Mouse (Mus musculus) lung, adult 18-20 months (tissue): ENCODE data around the gene Akap10.
"Not testable (repeated sequence)": the region's sequence is repeated elsewhere in the genome, so short reads cannot be mapped to it uniquely, and the experiment has no call there.

Experiments used
- DNase-seq, 2 experiments: peaks; one replicate each; pipeline ENCODE4 v3.0.0; 2022; ENCODE audit warnings: mixed read lengths in 2 of 2

Gene Akap10

GRCm38 (mm10) chr11:61930640-61931586 is 861 bp upstream of the Akap10 start:
- DNase-seq = peak; percentile 9 to 15

GRCm38 (mm10) chr11:61929323-61930097 is 542 bp downstream of the Akap10 start:
- no peak for DNase-seq

DNA sequence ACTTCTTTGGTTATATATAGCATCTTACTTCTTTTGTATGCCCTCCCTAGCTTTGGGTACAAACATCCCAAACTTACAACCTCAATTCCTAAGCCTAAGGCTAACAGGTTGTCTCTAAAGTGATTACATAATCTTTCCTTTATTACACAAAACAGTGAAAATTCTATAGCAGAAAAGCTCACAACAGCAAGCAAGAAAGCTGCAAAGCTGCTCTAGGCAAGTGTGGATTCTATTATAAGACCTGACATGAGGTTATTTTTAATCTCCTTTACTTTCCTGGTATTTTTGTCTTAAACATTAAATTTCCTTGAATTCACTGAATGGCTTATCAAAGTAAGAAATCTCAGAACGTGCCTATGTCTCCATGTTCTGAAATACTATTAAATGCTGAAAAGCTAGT is 6.7 kb downstream of the Akap10 start:
- DNase-seq = no peak

DNA sequence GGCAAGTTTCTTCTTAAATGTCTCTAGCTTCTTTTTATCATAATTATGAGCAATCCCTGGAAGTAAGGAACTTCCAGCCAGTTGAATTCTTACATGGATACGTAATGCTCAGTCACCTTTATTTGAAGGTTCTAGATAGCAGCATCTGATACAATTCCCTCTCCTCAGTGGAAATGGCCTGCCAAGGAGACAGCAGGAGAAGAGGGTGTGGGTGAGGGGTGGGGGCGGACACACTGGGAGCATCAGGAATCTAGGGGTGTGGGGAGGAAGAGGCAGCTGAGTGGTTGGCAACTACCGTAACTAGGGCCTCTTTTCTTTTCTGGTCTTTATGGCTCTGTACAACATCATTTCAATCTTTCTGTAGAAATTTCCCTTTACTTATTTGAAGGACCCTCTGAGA is 10.3 kb downstream of the Akap10 start:
- no peak for DNase-seq

DNA sequence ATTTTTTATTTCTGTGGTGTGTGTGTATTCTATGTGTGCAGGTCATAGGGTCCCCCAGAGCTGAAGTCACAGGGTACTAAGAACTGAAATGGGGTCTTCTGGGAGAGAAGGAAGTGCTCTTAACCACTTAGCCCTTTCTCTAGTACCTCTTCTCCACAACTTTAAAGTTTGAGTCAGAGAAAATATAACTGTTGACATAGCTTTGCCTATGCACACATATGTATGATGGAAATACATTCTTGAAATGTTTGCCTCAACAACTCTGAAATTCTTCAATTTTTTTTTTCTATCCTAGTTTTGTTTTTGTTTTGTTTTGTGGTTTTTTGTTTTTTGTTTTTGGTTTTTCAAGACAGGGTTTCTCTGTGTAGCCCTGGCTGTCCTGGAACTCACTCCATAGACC is 21.7 kb downstream of the Akap10 start:
- no peak for DNase-seq

DNA sequence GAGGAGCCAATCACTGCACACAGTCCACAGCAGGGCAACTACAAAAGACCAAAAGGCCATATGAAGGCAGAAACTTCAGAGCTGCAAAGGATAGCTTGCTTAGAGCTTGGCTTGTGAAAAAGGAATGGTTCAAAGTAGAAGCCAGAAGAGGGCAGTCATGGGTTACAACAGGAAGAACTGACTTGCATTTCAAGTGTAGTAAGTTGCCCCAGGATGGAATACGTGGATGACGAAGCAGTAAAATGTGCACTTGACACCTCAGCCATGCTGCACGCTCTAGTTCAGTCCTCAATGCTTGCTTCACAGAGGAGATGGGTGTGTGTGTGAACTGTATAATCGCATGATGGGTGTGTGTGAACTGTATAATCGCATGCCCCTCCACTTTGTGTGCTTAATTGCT is 47.9 kb downstream of the Akap10 start:
- peak in 1 of 2 experiments; percentile 30 for DNase-seq

- DNase-seq = no peak
Observed at GRCm38 (mm10) chr11:61879921-61880320, 50.1 kb downstream of the Akap10 start.

GRCm38 (mm10) chr11:61871881-61872280 is 58.2 kb downstream of the Akap10 start:
- DNase-seq = no peak

- no peak for DNase-seq
Observed at GRCm38 (mm10) chr11:61866856-61867255, 63.2 kb downstream of the Akap10 start.

GRCm38 (mm10) chr11:61861781-61862547 is 68.1 kb downstream of the Akap10 start:
- DNase-seq = peak in 1 of 2 experiments; percentile 6

DNA sequence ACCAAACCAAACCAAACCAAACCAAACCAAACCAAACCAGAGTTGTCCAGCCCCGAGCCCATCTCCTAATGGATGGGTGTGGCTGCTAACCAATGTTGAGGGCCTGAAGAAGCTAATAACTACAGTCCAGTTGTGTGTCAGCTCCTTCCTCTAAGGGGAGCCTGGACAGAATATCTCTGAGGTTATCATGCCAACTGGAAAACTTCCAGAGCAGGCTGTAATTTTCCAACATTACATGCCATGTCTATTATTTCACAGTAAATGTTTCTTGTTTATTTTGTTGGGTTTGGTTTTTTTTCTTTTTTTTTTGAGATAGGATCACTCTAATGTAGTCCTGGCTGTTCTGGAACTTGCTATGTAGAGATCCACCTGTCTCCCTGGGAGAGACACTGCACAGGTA is 70.7 kb downstream of the Akap10 start:
- DNase-seq = no peak

DNA sequence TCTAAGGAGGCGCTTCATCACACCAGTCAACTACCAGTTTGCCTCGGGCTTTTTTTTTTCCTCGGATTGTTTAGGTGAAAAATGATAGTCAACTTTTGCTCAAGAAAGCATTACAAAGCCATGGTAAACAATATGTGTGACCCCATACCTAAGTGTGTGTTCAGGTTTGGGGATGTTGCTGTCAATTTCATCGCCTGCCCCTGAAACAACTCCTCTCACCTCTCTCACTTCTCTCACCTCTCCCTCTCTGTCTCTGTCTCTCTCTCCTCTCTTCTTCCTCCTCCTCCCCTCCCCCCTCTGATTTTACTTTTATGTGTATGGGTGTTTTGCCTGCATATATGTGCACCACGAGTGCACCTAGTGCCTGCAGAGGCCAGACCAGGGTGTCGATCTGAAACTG is 74.5 kb downstream of the Akap10 start:
- no peak for DNase-seq

DNA sequence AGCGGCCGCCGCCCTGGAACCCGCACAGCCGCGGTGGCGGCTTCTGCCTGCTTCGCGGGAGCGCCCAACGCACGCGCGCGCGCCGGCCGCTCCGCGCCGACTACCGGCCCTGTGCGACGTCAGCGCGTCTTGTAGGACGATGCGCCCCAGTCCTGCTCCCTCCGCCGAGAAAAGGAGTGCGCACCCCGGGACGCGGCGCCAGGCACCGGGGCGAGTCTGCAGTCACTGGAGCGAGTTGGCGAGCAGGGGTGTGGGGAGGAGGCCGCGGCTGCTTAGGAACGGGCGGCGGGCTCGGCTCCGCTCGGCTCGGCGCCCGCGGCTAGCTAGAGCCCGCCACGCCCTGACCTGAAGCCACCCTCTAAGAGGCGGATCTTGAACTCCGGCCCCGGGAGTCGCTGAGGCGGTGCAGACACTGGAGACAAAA is 75.1 kb downstream of the Akap10 start, which contains the start of gene Ulk2:
Ulk2 (minus strand) TSS at position 86 of the 424 bp plus-strand sequence.
- peak; percentile 87 to 90 for DNase-seq

GRCm38 (mm10) chr11:61854211-61854987 is 75.7 kb downstream of the Akap10 start:
- DNase-seq = peak; percentile 87 to 88

DNA sequence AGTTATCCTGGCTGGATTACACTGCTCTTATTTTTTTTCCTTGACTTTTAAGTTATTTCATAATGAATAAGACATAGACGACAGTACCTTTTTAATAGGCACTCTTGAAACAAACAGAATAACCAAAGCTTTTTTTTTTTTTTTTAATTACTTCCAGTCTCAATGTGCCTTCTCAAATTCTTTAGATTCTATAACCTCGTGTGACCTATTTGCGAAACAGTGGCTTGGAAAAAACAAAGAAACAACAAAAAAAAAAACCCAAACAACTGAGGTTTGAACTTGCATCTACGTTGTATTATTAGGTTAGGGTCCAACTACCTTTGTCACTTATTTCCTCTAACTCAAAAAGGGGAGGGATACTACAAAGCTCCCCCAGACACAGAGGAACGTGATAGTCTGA is 76.4 kb downstream of the Akap10 start:
- DNase-seq = no peak

DNA sequence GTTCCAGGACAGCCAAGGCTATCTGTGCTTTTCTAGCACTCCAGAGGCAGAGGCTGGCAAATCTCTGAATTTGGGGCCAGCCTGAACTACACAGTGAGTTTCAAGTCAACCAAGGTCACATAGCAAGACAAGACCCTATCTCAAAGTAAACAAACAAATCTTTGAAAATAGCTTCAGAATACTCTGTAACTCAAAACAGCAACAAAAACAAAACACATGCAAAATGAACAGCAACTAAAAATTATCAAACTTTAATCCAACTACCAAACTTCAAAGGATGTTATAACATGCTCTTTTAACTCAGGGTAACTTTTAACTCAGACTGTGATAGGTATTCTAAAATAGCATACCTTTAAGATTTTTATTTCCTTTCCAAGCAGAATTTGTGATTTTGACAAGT is 77.1 kb downstream of the Akap10 start:
- no peak for DNase-seq

GRCm38 (mm10) chr11:61851195-61851594 is 78.9 kb downstream of the Akap10 start:
- DNase-seq = no peak

DNA sequence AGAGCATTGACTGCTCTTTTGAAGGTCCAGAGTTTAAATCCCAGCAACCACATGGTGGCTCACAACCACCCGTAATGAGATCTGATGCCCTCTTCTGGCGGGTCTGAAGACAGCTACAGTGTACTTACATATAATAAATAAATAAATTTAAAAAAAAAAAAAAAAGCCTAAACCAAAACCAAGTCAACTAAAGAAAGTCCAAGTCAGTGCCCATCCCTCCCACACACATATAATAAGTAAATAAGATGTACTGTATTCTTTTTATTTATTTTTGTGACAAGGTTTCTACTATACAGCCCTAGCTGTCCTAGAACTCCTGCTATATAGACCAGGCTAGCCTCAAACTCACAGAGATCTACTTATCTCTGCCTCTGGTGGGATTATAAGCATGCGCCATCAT is 89.4 kb downstream of the Akap10 start:
- not testable (repeated sequence) for DNase-seq

GRCm38 (mm10) chr11:61839940-61840339 is 90.1 kb downstream of the Akap10 start:
- DNase-seq = no peak

DNA sequence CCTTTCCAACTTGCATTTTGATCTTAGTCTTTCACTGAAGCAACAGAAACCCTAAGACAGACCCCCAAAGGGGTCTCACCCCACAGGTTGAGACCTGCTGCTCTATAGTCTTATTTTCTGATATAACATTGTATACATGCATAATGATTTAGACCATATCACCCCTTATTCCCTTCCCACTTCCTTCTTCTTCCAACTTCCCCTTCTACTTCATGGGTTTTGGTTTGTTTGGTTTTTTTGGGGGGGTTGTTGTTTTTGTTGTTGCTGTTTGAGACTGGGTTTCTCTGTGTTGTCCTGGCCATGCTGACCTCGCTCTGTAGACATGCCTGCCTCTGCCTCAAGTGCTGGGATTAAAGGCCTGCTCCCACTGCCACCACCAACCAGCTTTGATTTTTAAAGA is 90.9 kb downstream of the Akap10 start:
- DNase-seq = no peak
